Mouse (Mus musculus) midbrain, embryonic 10.5 days (tissue): Measurements from ENCODE around the gene Mtf1. TPM values are rescaled to one million over a fixed set of nuclear protein-coding genes. Genes with fewer than 3 reads are reported as not detected.

Experiments used
- DNase-seq: peaks from one replicate; pipeline ENCODE4 v3.0.0-alpha.2; 2017; ENCODE audit warnings: low spot score
- H3K27ac ChIP-seq: fragments of 300-500 bp; sonication (generic); replicated peaks from 2 replicates; pipeline ENCODE4 v1.5.1; 2016; ENCODE audit warnings: mild to moderate bottlenecking
- H3K27me3 ChIP-seq: fragments of 300-500 bp; sonication (generic); 2 replicates; pipeline ENCODE4 v1.6.1; 2016; ENCODE audit warnings: low read depth, mild to moderate bottlenecking; ENCODE audit not compliant: poor library complexity, severe bottlenecking
- H3K36me3 ChIP-seq: fragments of 300-500 bp; sonication (generic); 2 replicates; pipeline ENCODE4 v1.6.1; 2016; ENCODE audit warnings: mild to moderate bottlenecking, moderate library complexity
- H3K4me1 ChIP-seq: fragments of 300-500 bp; sonication (generic); 2 replicates; pipeline ENCODE4 v1.6.1; 2016
- H3K4me3 ChIP-seq: fragments of 300-500 bp; sonication (generic); 2 replicates; pipeline ENCODE4 v1.5.1; 2016; ENCODE audit warnings: mild to moderate bottlenecking, moderate library complexity
- H3K9me3 ChIP-seq: fragments of 300-500 bp; sonication (generic); replicated peaks from 2 replicates; pipeline ENCODE4 v1.6.1; 2016; ENCODE audit warnings: mild to moderate bottlenecking
- WGBS: fragments of 180-500 bp; shearing (Covaris S2); methylation state at CpG from one replicate; pipeline ENCODE4 v1.1.7; 2016; 5-methylcytosine and 5-hydroxymethylcytosine counted together
- polyA plus RNA-seq: library from polyadenylated mRNA; unstranded; fragments of >200 nt; fragmentation: Nextera tagmentation; extraction: Ambion mirVana; gene quantifications from 2 replicates; pipeline ENCODE4 v1.2.1, GENCODE M21; 2016

Mtf1 gene
- polyA plus RNA-seq, 1 experiment from 2014 or later, result 21.5 TPM

DNA sequence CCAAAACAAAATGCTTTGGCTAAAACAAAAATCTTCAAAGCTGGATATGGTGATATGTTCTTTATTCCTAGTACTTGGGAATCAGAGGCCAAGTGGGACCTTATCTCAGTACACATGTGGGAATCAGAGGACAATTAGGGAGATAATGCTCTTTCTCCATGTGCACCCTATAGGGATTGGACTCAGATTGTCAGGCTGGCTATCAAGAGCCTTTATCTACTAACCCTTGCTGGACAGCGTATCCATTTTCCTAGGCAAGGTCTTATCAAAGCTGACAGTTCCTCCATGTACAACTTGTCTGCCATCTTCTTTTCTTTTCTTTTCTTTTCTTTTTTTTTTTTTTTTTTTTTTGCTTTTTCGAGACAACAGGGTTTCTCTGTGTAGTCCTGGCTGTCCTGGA lies 28.5 kb upstream of the Mtf1 start:
- Histone ChIP-seq H3K27ac (no peak overlapping the region), H3K4me3 (no peak overlapping the region), H3K4me1 (peaks cover 3% of the 10 kb centered on the region; the same call in 1 of the 2 replicates), H3K36me3 (no peaks in the 10 kb centered on the region), H3K27me3 (no peaks in the 10 kb centered on the region), H3K9me3 (no peaks in the 10 kb centered on the region)
- no peak for DNase-seq
- WGBS, result 68% methylated on average over 2 of the region's 2 CpGs

- Histone ChIP-seq H3K4me1 (peaks cover 3% of the 10 kb centered on the region; the same call in 1 of the 2 replicates), H3K27ac (no peak overlapping the region), H3K9me3 (no peaks in the 10 kb centered on the region), H3K36me3 (0 out of 2 replicates have a peak, but pooled peaks cover 4% of the 10 kb centered on the region), H3K27me3 (no peaks in the 10 kb centered on the region), H3K4me3 (no peak overlapping the region)
- 90% methylated on average over 6 of the region's 6 CpGs for WGBS
- no peak for DNase-seq
These were observed 27.9 kb upstream of the Mtf1 start for GRCm38 (mm10) chr4:124773995-124774394.

GRCm38 (mm10) chr4:124774429-124774828 lies 27.5 kb upstream of the Mtf1 start:
- 75% methylated on average over 2 of the region's 2 CpGs for WGBS
- no peak for DNase-seq

GRCm38 (mm10) chr4:124781361-124781760 lies 20.5 kb upstream of the Mtf1 start:
- Histone ChIP-seq H3K27me3 (no peaks in the 10 kb centered on the region), H3K27ac (no peak overlapping the region), H3K9me3 (no peaks in the 10 kb centered on the region), H3K36me3 (peaks cover 75% of the 10 kb centered on the region), H3K4me3 (no peak overlapping the region), H3K4me1 (no peaks in the 10 kb centered on the region)
- DNase-seq, result no peak
- 76% methylated on average over 7 of the region's 7 CpGs for WGBS

More at GRCm38 (mm10) chr4:124774429-124774828, 27.5 kb upstream of the Mtf1 start:
- Histone ChIP-seq H3K27me3 (no peaks in the 10 kb centered on the region), H3K27ac (no peak overlapping the region), H3K4me1 (peaks cover 3% of the 10 kb centered on the region; the same call in 1 of the 2 replicates), H3K36me3 (peaks cover 8% of the 10 kb centered on the region; the same call in 1 of the 2 replicates), H3K9me3 (no peaks in the 10 kb centered on the region), H3K4me3 (no peak overlapping the region)

GRCm38 (mm10) chr4:124782395-124782794 lies 19.5 kb upstream of the Mtf1 start:
- no peaks in the 10 kb centered on the region for H3K4me1 ChIP-seq
- WGBS, result 93% methylated on average over 8 of the region's 8 CpGs
- peaks cover 86% of the 10 kb centered on the region for H3K36me3 ChIP-seq
- H3K4me3 ChIP-seq, result no peak overlapping the region
- no peaks in the 10 kb centered on the region for H3K9me3 ChIP-seq
- no peak overlapping the region for H3K27ac ChIP-seq
- no peak for DNase-seq
- no peaks in the 10 kb centered on the region for H3K27me3 ChIP-seq

GRCm38 (mm10) chr4:124783937-124784336 lies 18.0 kb upstream of the Mtf1 start:
- Histone ChIP-seq H3K4me1 (no peaks in the 10 kb centered on the region), H3K27me3 (no peaks in the 10 kb centered on the region), H3K36me3 (peaks cover 94% of the 10 kb centered on the region), H3K4me3 (no peak overlapping the region), H3K9me3 (no peaks in the 10 kb centered on the region), H3K27ac (no peak overlapping the region)
- no peak for DNase-seq
- WGBS, result 90% methylated on average over 8 of the region's 8 CpGs

DNA sequence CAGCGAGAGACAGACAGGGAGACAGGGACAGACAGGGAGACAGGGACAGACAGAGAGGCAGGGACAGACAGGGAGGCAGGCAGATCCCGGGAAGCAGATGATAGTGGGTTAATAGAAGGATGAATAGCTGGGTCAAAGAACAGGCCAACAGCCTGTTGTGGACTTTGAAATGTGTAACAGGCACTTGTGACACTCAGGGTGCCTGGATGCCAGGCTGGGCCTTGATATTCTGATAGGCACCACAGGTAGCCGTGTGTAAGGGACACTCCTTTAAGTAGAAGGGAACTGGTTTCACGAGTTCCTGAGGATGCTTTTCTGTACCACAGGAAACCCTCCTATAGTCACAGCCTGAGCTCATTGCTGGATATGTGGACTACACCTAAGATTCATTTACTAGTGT lies 11.9 kb upstream of the Mtf1 start:
- no peak overlapping the region for H3K27ac ChIP-seq
- no peaks in the 10 kb centered on the region for H3K27me3 ChIP-seq
- WGBS, result 81% methylated on average over 4 of the region's 4 CpGs
- no peak for DNase-seq
- peaks cover 89% of the 10 kb centered on the region for H3K36me3 ChIP-seq
- no peaks in the 10 kb centered on the region for H3K9me3 ChIP-seq
- no peak overlapping the region for H3K4me3 ChIP-seq
- no peaks in the 10 kb centered on the region for H3K4me1 ChIP-seq

DNA sequence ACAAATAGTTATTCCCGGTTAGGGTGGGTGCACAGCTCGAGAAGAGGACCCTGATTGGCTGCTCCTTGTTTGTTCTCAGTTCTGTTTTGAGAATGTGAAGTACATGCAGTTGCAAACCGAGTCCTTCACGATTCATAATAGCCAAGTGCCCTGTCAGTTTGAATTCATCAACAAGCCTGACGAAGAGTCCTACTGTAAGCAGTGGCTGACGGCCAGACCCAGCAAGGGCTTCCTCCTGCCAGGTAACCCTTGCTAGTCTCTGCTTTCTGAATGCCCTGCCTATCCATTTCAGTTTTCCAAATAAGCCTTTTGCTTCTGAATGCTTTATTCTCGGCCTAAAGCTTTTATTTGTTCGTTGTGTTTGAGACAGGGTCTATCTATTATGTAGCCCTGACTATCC lies 9.8 kb upstream of the Mtf1 start:
- H3K4me3 ChIP-seq, result no peak overlapping the region
- WGBS, result 91% methylated on average over 8 of the region's 8 CpGs
- no peaks in the 10 kb centered on the region for H3K27me3 ChIP-seq
- H3K36me3 ChIP-seq, result peaks cover 81% of the 10 kb centered on the region
- no peaks in the 10 kb centered on the region for H3K9me3 ChIP-seq
- no peak for DNase-seq
- no peaks in the 10 kb centered on the region for H3K4me1 ChIP-seq
- H3K27ac ChIP-seq, result no peak overlapping the region

DNA sequence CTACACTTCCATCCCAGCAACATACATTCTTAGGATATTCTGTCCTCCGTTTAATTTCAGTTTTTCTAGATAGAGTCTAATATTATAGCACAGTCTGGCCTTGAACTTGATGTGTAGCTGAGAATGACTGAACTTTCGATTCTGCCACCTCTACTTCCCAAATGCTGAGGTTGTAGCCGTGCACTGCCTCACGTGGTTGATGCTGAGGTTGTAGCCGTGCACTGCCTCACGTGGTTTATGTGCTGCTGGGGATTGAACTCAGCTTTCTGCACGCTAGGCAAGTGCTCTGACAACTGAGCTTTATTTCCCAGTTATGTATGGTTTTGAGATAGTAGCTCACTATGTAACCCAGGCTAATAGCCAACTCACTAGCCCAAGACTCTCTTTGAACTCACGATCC lies 5.8 kb upstream of the Mtf1 start:
- 91% methylated on average over 8 of the region's 8 CpGs for WGBS
- H3K9me3 ChIP-seq, result no peaks in the 10 kb centered on the region
- H3K36me3 ChIP-seq, result peaks cover 76% of the 10 kb centered on the region
- no peak overlapping the region for H3K27ac ChIP-seq
- DNase-seq, result no peak
- no peak overlapping the region for H3K4me3 ChIP-seq
- no peaks in the 10 kb centered on the region for H3K27me3 ChIP-seq
- 0 out of 2 replicates have a peak, but pooled peaks cover 1% of the 10 kb centered on the region for H3K4me1 ChIP-seq

DNA sequence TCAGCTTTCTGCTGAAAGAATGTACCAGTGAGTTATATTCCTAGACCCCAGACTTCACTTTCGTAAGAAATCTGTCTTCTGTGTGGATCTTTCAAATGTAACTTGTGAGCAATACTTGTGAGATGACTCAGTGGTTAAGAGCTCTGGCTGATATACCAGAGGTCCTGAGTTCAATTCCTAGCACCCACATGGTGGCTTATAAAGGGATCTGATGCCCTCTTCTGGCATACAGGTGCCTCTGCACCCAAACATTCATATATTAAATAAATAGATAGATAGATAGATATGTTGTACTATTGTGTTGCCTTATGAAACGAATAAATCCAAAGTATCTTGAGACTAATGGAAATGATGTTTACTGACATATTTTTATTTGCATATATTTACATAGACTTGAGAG lies 5.0 kb upstream of the Mtf1 start:
- Histone ChIP-seq H3K36me3 (peaks cover 69% of the 10 kb centered on the region), H3K27me3 (no peaks in the 10 kb centered on the region), H3K9me3 (no peaks in the 10 kb centered on the region), H3K27ac (no peak overlapping the region), H3K4me1 (peaks cover 8% of the 10 kb centered on the region), H3K4me3 (no peak overlapping the region)
- no peak for DNase-seq
- WGBS, result 88% methylated on average over 2 of the region's 2 CpGs

GRCm38 (mm10) chr4:124802309-124803260 lies 681 bp downstream of the Mtf1 start:
- WGBS, result 2% methylated on average over 50 of the region's 53 CpGs
- no peaks in the 10 kb centered on the region for H3K27me3 ChIP-seq
- H3K27ac ChIP-seq, result peak overlapping the region; percentile 98
- H3K4me1 ChIP-seq, result peaks cover 26% of the 10 kb centered on the region
- H3K36me3 ChIP-seq, result peaks cover 60% of the 10 kb centered on the region
- DNase-seq, result peak; percentile 98
- no peaks in the 10 kb centered on the region for H3K9me3 ChIP-seq
- H3K4me3 ChIP-seq, result peak overlapping the region; percentile 88

DNA sequence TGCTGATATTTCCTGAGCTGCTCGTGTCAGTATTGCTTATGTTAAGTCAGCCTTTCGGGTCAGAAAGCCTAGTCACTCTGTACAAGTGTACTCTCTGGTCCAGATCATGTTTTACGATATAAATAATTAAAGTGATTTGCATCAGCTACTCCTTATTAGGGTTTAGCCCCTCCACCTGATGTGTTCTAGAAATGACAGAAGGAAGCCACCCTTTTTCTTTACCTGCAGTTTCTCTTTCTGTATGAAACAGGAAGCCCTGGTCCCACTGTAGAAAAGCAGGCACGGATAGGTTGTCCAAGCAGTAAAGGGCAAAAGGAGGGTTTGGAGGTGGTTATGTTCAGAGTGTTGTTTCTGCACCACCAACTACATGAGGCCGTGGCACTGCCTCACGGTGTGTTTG lies 1.5 kb downstream of the Mtf1 start:
- no peaks in the 10 kb centered on the region for H3K9me3 ChIP-seq
- peak overlapping the region; percentile 88 for H3K4me3 ChIP-seq
- H3K36me3 ChIP-seq, result peaks cover 61% of the 10 kb centered on the region
- H3K4me1 ChIP-seq, result peaks cover 26% of the 10 kb centered on the region
- no peaks in the 10 kb centered on the region for H3K27me3 ChIP-seq
- no peak overlapping the region for H3K27ac ChIP-seq
- DNase-seq, result no peak
- 79% methylated on average over 6 of the region's 6 CpGs for WGBS

DNA sequence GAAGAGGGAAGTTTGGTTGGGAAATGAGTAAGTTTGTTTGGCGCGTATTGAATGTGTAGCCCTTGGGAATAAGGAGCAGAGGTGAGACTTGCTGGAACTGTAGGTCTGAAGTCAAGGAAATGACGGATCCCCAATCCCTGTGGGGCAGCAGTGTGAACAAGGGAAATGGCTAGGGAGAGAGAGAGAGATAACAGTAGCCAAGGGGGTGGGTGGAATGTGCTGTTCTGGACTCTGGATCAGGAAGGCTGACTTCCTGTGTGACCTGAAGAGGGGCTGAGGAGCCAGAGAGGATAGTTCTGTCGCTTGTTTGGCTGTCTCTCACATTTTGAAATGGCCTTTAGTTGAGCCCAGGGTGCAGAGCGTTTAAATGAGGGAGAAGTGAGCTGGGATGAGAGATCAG lies 6.6 kb downstream of the Mtf1 start:
- 85% methylated on average over 5 of the region's 5 CpGs for WGBS
- Histone ChIP-seq H3K9me3 (no peaks in the 10 kb centered on the region), H3K4me3 (no peak overlapping the region), H3K36me3 (peaks cover 84% of the 10 kb centered on the region), H3K27me3 (no peaks in the 10 kb centered on the region), H3K4me1 (peaks cover 17% of the 10 kb centered on the region), H3K27ac (no peak overlapping the region)
- DNase-seq, result no peak
